Mouse (Mus musculus) adipocyte (in vitro differentiated cells): ENCODE measurements around the gene Numbl.

Source experiments
- DNase-seq: peaks from one replicate; pipeline ENCODE4 v3.0.0-alpha.2; 2016; ENCODE audit warnings: low spot score

Numbl gene

DNA sequence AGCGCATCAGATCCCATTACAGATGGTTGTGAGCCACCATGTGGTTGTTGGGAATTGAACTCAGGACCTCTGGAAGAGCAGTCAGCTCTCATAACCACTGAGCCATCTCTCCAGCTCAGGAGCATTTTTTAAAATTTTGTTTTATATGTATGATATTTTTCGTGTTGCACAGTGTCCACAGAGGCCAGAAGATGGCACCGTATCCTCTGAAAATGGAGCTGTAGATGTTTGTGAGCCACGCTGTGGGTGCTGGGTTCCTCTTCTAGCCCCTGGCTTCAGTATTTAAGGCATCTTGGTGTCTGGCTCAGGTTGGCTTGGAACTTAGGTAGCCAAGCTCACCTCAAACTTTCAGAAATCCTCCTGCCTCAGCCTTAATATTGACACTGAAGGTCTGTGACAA, 38.3 kb downstream of the Numbl start:
- no peak for DNase-seq

DNA sequence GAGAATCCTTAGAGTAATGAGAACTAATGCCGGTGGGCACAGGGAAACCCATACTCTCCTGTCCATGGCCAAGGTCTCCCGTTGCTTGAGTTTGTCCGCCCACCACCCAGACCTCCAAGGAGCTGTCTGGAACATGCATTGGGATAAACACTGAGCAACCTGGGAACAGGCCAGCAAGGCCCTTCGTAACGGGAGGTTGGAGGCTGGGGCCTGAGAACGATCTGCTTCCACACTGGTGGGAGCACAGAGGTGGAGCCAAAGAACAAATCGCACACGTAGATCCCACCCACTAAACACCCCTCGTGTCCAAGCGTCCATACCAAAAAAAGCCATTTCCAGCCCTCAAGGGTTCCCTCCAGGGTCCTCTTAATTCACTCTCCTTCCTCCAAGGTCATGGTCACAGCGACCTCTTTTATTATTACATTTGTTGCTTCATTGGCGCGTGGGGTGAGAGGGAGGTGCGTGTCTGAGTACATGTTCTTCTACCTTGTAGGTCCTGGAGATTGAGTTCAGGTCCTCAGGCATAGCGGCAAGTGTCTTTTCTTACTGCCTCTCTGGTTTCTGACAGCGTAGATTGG, 39.9 kb downstream of the Numbl start:
- DNase-seq, result no peak

DNA sequence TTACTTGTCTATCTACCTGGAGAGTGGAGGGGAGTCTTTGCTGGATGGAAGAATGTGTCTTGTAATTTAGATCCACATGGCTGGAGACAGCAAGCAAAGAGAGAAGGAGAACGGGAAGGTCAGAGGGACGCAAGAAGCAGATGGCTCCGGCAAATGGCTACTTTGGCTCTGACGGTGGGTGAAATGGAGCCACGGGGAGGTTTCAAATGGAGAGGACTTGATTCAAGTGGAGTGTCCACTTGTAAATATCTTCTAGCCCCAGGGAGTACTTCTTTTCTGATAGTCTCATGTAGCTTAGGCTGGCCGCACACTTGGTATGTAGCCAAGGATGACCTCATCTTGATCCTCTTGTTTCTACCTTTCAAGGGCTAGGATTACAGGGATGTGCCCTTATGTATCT, 40.6 kb downstream of the Numbl start:
- no peak for DNase-seq

DNA sequence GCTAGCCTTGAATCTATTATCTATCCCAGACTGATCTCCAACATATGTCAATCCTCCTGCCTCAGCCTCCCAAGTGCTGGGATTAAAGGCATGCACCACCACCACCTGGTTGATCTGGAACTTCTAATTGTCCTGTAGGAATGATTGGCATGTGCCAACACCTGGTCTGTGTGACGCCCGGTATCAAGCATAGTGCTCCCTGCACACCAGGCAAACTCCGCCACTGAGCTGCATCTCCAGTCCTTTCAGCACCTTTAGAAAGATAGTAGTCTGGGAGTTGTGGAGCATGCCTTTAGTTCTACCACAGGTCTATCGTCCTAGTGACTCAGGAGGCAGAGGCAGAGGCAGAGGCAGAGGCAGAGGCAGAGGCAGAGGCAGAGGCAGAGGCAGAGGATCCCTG, 42.1 kb downstream of the Numbl start:
- no peak for DNase-seq

DNA sequence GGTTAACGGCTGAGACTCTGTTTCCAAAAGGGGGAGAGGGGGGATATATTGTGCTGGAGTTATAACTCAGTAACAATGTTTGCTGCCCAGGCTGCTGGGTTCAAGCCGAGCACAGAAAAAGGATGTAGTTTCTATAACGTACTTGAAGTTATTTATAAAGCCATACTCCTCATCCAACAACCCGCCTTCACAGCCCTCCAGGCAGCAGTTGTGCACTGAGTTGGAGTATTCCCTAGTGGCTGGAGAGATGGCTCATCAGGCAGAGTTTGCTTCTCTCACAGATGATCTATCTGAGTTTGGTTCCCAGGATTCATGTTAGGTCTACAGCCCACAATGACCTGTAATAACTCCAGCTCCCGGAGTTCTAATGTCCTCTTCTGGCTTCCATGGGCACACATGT, 42.6 kb downstream of the Numbl start:
- DNase-seq, result no peak

DNA sequence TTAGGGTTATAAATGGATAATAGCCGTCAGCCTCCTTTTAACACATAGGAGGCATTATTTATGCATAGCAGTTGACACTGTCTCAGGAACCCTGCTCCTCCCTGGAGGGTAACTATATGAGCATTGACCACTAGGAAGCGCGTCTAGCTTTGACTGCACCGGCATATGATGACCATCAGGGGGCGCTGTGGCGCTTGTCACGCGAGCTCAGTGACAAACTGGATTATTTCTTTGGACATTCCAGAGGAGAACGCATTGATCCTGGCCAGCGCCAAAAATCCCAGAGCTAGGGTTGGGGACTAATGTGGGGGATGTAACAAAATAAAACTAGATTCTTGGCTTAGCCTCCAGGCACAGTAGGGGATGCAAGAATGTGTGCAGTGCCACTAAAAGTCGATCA, 43.9 kb downstream of the Numbl start:
- peak; percentile 44 for DNase-seq

DNA sequence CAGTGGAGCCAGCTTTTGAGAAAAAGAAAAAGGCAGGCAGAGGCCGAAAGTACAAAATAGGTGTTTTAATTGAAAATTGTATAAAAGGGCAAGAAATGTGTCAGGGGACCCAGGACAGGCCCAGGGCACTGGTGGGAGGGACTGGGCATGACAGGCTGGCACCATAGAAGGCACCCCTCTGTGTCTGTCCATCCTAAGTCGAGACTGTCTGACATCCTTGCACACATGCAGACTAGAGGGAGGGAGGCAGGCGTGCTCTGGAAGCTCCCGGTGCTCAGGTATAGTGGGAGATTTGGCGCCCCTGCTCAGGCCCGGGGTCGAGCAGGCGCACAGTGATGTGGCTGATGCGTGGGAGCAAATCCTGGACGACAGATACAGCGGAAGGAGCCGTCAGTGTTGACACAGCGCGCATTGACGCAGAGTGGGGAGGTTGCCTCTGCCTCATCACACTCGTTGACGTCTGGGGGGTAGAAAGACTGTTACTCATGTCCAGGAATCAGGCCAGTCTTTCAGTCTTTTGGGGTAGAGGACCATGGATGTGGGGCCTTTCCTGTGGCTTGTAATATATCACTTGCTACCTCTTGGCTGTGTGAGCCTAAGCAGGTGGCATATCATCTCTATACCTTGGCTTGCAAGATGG, 47.0 kb downstream of the Numbl start:
- no peak for DNase-seq

DNA sequence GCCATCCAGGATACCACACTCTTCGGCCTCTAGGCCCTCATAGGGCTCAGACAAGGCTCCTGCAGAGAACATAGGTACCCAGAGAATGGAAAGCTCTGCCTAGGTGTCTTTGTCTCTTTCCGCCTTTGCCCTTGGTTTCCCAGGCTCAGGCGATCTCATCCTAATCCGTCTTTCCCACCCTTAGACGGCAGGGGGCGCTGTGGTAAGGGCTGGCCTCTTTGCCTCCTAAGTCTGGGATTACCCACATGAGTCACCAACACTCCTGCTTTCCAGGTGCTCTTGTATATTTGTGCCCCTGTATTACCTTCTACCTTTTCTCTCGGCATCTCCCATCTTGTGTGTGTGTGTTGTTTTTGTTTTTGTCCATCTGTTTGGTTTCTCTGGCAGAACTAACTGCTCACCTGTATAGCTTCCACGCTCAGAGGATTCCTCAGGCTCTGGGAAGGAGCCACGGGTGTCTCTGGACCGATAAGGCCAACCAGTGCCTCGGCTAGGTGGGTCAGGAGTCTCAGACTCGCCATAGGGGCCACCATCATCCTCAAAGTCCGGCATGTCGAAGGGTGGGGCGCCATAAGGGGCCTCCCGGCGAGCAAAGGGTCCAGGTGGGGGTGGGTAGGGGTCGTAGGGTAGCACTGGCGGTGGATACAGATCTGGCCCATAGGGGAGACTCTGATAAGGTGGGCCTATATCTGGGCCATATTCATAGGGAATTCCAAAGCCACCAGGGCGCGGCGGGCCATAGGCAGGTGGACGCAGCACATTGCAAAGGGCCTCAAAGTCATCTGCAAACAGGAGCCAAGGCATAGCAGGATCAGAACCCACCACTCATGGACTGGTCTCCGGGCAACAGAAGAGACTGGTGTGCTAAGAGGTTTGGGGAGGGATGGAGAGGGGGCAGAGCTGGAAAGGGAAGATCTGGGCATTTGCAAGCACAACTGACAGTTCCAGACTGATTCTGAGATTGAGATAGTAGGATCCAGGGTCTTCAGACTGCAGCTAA, 48.2 kb downstream of the Numbl start:
- peak; percentile 6 for DNase-seq

DNA sequence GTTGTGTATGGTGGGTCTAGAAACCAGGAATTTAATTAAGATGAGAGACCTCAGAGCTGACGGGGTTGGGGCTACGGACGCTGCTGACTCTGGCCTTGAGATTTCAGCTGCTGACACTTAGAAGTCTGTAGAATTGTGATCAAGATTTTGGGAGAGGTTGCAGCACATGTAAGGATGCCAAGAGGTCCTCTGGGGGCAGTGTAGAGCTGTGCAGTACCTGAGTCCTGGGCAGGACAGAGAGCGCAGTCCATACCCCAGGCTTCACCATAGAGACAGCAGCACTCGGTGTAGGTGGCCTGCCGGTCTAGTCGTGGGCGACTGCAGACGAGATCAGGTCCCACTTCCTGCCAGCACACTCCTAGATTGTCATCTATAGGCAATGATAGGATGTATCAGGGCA, 49.3 kb downstream of the Numbl start:
- no peak for DNase-seq

DNA sequence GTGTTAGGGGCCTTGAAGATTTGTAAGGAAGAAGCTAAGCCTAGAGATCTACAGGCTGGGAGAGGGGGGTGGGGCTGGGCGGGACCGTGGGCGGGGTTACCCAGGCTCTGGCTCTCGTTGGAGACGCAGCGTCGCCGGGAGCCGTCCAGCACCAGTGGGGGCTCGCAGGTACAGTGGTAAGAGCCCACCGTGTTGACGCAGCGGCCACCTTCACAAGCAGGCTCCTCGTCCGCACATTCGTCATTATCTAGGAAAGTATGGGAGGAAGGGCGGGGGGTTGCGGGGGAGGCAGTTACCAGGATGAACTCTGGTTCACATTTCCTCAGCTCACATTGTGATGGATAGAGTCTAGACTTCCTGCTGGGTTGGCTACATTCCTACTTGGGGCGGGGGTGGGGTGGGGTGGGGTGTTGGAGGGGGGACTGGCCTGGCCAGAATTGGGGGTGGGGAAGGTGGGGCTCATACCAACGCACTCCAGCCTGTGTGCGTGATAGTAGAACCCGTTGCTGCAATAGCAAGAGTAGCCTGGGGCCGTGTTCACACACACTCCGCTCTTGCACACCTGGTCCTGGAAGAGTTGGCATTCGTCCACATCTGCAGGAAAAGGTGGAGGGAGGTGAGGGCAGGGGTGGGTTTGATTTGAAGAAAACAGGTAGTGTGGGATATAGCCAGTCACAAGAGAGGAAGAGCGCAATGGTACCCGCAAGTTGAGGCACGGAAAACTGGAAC, 50.8 kb downstream of the Numbl start:
- no peak for DNase-seq

DNA sequence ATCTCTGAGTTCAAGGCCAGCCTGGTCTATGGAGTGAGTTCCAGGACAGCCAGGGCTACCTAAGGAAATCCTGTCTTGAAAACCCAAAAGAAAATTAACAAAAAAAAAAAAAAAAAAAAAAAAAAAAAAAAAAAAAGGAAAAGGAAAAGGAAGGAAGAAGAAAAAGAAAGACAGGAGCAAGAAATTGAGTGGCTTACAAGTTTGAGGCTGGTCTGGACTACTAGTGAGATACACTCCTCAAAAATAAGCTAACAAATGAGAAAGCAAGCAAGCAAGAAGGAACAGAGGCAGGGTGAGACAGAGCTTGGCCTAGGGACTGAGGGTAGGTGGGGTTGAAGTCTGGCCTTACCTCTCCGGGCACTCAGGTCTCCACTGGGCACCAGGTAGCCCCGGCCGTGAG, 51.6 kb downstream of the Numbl start:
- no peak for DNase-seq

DNA sequence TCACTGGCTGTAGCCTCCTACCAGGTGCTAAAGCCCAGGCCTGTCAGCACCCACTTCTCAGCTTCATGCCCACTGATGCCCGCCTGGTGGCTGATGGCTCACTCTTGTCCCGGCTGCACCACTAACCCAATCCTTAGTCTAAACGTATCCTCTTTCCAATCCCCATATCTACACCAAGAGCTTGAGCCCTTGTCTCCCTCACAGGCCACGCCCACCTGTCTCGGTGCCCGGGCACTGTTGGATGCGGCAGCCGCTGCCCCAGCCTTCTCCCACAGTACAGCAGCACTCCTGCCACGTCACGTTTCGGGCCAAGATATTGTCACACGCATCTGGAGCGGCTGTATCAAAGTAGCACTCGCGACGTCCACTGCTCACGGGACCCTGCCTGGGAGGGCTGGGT, 52.1 kb downstream of the Numbl start:
- no peak for DNase-seq

DNA sequence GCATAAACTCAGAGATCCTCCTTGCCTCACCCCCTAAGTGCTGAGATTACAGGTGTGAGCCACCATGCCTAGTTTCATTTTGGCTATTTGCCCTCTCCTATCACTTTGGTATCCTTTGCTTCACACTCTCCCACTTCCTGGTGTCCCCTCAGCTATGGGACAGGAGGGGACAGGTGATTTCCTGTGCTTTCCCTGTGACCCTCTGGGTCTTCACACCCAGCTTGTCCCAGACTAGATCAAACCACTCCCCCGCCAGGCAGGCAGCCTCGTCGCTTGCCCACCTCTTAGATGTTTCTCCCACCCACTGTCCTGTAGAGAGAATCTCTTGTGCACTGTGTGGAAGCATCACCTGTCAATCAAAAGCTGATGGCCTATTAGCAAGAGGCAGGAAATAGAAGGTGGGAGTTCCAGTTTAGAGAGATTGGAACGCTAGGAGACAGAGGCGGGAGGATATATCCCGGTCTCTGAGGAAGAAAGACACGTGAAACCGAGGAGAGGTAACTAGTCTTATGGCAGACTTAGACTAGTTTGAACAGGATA, 52.8 kb downstream of the Numbl start:
- no peak for DNase-seq

DNA sequence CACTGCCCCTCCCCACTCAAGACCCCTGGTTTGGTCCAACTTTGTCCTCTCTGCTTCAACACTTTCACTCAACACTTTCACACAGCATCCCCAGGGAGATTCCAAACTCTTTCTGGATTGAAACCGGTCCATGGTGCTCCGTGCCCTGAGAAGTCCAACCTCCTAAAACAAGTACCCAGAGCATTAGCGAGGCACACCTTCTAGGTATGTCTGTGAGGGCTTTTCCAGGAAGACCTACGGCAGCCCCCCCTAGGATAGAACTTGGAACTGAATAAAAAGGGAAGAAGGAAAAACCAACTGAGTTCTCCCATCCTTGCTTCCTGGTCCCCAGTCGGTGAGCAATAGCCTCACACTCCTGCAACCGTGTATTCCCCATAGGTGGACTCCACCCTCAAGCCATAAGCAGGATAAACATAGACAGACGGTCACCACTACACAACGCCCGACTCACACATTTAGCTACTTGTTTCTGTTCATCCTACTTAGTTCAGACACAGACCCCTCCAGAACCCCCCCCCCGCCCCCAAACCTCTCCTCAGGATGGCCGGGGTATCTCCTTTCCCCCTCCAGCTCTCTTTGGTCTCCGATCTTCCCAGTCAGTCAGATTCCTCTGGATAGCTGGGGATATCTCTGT, 53.5 kb downstream of the Numbl start:
- DNase-seq, result no peak

DNA sequence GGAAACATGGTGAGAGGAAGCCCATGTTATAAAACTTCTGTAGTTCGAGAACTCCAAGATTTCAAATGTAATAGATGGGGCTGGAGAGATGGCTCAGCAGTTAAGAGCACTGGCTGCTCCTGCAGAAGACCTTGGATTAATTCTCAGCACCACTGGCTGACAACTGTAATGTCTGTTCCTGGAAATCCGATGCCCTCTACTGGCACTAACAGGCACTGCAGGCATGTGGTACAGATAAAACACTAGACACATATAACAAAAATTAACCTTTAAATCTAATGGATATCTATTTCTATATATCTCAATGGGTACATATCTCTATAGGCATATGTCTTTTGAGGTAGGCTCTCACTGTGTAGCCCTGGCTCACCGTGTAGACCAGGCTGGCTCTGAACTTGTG, 56.2 kb downstream of the Numbl start:
- no peak for DNase-seq

DNA sequence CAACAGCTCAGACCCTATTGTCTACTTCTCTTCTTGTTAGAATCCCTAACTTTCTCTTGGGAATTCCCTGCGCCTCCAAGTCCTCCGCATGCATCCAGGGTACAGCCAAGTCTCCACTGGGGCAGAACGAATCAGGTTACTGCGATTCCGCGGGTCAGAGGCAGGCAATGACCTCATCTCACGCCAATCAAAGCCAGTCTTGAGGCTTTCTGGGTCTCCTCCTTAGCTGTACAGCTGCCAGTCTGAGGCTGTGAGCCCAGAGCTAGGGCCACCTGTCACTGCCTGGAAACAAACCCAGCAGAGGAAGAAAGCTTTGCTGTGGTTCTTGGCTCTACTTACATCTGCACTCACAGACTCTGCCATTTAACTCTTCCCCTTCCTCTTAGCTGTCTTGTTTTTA, 57.7 kb downstream of the Numbl start:
- peak; percentile 55 for DNase-seq

DNA sequence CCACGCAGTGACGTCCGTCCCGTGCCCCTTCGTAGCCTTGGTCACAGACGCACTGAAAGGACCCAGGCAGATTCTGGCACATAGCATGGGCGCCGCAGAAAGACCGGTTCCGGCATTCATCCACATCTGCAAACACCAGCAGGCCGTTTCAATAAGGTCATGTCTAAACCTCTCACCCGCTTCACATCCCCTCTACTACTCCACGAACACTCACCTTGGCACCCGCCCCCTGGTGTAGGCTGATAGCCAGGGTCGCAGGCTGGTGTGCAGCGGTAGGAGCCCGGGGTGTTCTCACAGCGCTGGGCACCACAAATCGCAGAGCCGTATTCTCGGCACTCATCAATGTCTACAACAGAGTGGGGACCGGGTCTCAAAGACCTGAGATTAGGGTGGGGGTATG, 61.2 kb downstream of the Numbl start:
- DNase-seq, result no peak

DNA sequence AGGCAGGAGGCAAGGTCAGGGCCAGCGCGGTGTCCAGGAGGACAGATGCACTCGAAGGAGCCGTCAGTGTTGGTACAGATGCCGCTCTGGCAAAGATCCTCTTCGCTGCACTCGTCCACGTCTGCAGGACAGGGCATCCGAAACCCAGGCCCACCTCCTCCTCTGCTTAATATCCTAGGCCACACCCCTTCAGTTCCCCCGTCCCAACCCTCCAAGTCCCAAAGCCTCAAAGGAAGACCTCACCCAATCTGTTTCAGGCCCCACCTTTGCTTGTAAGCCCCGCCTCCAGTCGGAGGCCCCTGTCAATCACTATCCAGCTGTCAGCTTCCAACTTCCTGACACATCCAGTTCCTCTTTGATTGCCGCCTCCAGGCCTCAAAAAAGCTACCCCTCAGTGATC, 64.1 kb downstream of the Numbl start:
- no peak for DNase-seq

DNA sequence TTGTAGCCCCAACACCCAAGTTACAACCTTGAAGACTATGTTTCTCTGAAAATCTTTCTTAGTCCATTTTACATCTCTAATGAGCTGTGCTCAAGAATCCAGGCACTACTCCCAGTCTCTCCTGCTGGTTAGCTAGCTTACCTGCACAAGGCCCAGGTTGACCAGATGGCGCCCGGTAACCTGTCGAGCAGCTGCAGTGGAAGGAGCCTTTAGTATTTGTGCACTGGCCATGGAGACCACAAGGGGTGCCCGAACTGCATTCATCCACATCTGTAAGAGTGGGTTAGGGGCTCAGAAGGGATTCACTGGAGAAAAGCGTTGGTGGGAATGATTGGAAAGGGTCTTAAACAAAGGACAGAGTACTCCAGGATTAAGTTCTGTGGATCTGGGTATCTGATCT, 64.8 kb downstream of the Numbl start:
- no peak for DNase-seq

DNA sequence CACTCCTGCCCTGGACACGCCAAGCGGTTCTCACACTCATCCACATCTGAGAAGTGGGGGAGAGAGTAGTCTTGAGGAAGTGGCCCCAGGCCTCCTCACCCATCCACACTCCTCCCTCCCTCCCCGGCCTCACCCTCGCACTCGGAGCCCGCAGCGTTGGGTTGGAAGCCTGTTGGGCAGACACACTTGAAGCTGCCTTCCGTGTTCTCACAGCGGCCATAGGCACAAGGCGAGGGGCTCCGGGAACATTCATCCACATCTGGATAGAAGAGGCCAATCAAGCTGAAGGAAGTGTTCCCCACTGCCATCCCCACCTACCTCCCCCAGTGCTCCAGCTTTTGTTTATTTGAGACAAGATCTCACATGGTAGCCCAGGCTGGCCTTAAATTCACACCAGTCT, 65.9 kb downstream of the Numbl start:
- DNase-seq, result no peak

DNA sequence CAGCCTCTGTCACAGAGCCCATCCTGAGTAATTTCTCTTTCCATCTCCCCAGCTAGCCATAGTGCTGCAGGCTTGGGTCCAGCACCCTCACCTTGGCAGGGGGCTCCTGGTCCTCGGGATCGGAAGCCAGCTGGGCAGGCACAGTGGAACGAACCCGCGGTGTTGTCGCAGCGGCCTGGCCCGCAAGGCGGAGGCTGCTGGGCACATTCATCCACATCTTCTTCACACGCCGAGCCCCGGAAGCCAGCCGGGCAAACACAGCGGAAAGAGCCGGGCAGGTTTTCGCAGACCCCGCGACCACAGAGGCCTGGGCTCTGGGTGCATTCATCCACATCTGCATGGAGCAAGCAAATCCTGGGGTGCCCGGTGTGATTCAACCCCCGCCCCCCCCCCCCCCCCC, 66.7 kb downstream of the Numbl start:
- DNase-seq, result no peak

DNA sequence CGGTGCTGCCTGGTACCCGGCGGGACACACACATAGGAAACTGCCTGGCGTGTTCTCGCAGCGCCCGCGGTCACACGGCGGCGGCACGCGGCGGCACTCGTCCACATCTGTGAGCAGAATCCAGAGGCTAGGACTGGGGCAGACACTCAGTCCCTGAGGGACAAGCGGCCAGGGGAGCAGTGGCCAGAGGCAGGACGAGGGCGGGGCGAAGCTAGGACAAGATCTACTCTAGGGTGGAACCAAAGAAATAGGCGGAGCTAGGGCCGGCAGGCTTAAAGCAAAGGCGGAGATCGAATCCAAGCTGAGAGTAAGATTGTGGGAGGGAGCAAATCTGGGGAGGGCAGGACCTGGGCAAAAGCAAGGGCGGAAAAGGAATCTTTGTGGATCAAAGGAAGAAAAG, 67.5 kb downstream of the Numbl start:
- peak; percentile 17 for DNase-seq
